Mouse (Mus musculus) limb, embryonic 12.5 days (tissue): ENCODE measurements around the gene Treh. TPM values are rescaled to one million over a fixed set of nuclear protein-coding genes. Genes with fewer than 3 reads are reported as not detected.

Experiments used
- ATAC-seq: fragments of 200-750 bp; cut with Nextera tagmentation; 2 replicates; pipeline ENCODE4 v1.8.0; 2017; ENCODE audit warnings: low read depth, moderate TSS enrichment; ENCODE audit not compliant: insufficient number of reproducible peaks, insufficient read depth, low FRiP score, low TSS enrichment
- H3K27ac ChIP-seq: fragments of 300-500 bp; sonication (generic); 2 replicates; pipeline ENCODE4 v1.5.1; 2016; ENCODE audit warnings: mild to moderate bottlenecking, moderate library complexity
- H3K27me3 ChIP-seq: fragments of 300-500 bp; sonication (generic); 2 replicates; pipeline ENCODE4 v1.6.1; 2016; ENCODE audit warnings: mild to moderate bottlenecking, moderate library complexity
- H3K36me3 ChIP-seq: fragments of 300-500 bp; sonication (generic); 2 replicates; pipeline ENCODE4 v1.6.1; 2016; ENCODE audit warnings: mild to moderate bottlenecking, moderate library complexity
- H3K4me1 ChIP-seq: fragments of 300-500 bp; sonication (generic); replicated peaks from 2 replicates; pipeline ENCODE4 v1.6.1; 2016
- H3K4me2 ChIP-seq: fragments of 300-500 bp; sonication (generic); 2 replicates; pipeline ENCODE4 v1.6.1; 2016; ENCODE audit warnings: mild to moderate bottlenecking, moderate library complexity
- H3K4me3 ChIP-seq: fragments of 300-500 bp; sonication (generic); replicated peaks from 2 replicates; pipeline ENCODE4 v1.5.1; 2016; ENCODE audit warnings: mild to moderate bottlenecking
- H3K9ac ChIP-seq: fragments of 300-500 bp; sonication (generic); replicated peaks from 2 replicates; pipeline ENCODE4 v1.6.1; 2016; ENCODE audit warnings: mild to moderate bottlenecking, moderate library complexity
- H3K9me3 ChIP-seq: fragments of 300-500 bp; sonication (generic); 2 replicates; pipeline ENCODE4 v1.6.1; 2016; ENCODE audit warnings: mild to moderate bottlenecking, moderate library complexity
- WGBS: fragments of 180-500 bp; shearing (Covaris S2); methylation state at CpG from one replicate; pipeline ENCODE4 v1.1.7; 2016; 5-methylcytosine and 5-hydroxymethylcytosine counted together
- polyA plus RNA-seq: library from polyadenylated mRNA; unstranded; fragments of >200 nt; fragmentation: Nextera tagmentation; extraction: Ambion mirVana; gene quantifications from 2 replicates; pipeline ENCODE4 v1.2.1, GENCODE M21; 2016

The Treh gene
- polyA plus RNA-seq, 1 experiment from 2014 or later = not detected

DNA sequence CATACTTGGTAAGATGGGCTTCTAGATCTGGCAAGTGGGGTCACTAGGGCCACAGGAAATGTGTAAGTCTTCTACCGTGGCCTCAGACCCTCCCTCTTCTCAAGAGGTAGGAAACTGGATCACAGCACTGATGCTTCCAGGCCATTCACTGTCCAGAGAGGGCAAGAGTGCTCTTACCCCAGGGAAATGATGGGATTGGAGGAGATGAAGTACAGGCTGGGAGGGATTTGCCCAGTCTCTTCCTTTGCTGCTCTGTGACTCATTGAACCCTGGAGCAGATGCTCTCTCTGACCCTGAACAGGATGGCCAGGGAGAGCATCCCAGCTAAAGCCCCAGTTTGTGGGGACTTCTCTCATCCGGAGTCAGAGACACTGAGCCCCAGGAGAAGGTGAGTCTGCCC, 51.6 kb downstream of the Treh start:
- H3K4me1 ChIP-seq = peaks cover 41% of the 10 kb centered on the region
- no peak overlapping the region for H3K27ac ChIP-seq
- H3K4me2 ChIP-seq = no peak overlapping the region
- no peak overlapping the region for H3K9ac ChIP-seq
- H3K36me3 ChIP-seq = peaks cover 58% of the 10 kb centered on the region
- 65% methylated on average over 2 of the region's 2 CpGs for WGBS
- no peak overlapping the region for H3K4me3 ChIP-seq
- H3K27me3 ChIP-seq = no peaks in the 10 kb centered on the region
- no peaks in the 10 kb centered on the region for H3K9me3 ChIP-seq
- ATAC-seq = no peak

DNA sequence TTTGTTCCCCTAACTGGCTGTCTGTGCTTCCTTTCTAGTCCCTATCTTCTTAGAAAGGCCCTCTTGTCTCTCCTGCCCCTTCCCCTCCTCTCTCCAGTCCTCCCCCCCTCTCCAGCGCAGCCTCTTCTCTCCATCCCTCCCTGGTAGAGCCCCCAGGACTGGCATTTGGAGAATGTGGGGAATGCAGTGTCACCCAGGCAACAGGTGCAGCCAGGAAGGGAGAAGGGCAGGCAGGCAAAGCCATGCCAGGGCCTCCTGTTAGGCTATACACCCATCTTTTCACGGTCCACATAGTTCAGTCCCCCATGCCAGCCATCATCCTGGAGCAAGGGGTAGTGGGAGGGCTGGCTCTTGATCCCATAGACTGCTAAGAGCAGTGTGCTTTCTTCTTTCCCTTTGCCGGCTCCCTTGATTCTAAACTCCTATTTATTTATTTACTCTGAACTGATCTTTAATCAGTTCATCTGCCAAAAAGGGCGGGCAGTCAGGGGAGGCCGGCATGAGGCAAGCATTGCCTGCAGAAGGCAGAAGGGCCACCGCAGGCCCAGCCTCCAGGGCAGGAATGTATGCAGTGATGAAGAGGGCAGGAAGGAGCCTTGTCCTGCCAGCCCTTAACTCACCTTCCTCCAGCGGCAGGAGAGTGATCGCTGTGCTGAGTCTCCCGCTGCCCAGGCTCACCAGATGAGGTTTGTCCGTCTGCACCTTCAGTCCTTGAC, 53.6 kb downstream of the Treh start:
- Histone ChIP-seq H3K4me1 (peaks cover 27% of the 10 kb centered on the region), H3K9ac (no peak overlapping the region), H3K27ac (no peak overlapping the region; the same call in 1 of the 2 replicates), H3K36me3 (peaks cover 58% of the 10 kb centered on the region), H3K4me2 (no peak overlapping the region), H3K4me3 (no peak overlapping the region), H3K27me3 (no peaks in the 10 kb centered on the region), H3K9me3 (no peaks in the 10 kb centered on the region)
- ATAC-seq = no peak
- WGBS = 55% methylated on average over 10 of the region's 10 CpGs

DNA sequence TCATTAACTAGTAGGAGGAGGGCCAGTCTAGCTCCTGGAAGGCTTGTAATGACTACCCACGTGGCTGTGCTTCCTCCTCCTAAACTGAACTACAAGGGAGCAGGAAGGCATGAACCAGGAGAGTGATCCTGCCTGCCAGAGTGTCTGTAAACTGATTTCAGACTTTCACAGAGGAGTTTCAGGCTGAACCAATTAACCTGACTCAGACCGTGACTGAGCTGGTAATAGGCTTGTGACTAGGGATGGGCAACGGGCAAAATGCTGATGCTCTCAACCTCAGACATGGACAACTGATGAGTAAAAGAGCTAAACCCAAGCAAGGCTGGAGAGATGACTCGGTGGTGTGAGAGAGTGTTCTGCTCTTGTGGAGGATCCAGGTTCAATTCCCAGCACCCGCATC, 54.4 kb downstream of the Treh start:
- H3K4me2 ChIP-seq = no peak overlapping the region
- ATAC-seq = no peak
- no peak overlapping the region for H3K9ac ChIP-seq
- 0 out of 2 replicates have a peak, but pooled peaks cover 3% of the 10 kb centered on the region for H3K27me3 ChIP-seq
- 52% methylated on average over 5 of the region's 5 CpGs for WGBS
- peaks cover 23% of the 10 kb centered on the region for H3K4me1 ChIP-seq
- H3K9me3 ChIP-seq = no peaks in the 10 kb centered on the region
- H3K27ac ChIP-seq = no peak overlapping the region
- H3K36me3 ChIP-seq = peaks cover 54% of the 10 kb centered on the region
- no peak overlapping the region for H3K4me3 ChIP-seq

- 73% methylated on average over 5 of the region's 5 CpGs for WGBS
- Histone ChIP-seq H3K9ac (no peak overlapping the region), H3K4me3 (no peak overlapping the region), H3K36me3 (peaks cover 9% of the 10 kb centered on the region; the same call in 1 of the 2 replicates), H3K27ac (no peak overlapping the region), H3K27me3 (peaks cover 22% of the 10 kb centered on the region), H3K4me1 (peaks cover 35% of the 10 kb centered on the region), H3K9me3 (no peaks in the 10 kb centered on the region), H3K4me2 (peak overlapping the region; percentile 98; the same call in 1 of the 2 replicates)
- ATAC-seq = no peak
These were observed 59.1 kb downstream of the Treh start for GRCm38 (mm10) chr9:44732130-44732549.

GRCm38 (mm10) chr9:44732921-44733530, 60.0 kb downstream of the Treh start:
- WGBS = 54% methylated on average over 12 of the region's 12 CpGs
- 0 out of 2 replicates have a peak, but pooled peaks cover under 1% of the 10 kb centered on the region for H3K36me3 ChIP-seq
- H3K4me3 ChIP-seq = peak overlapping the region; percentile 75
- no peak for ATAC-seq
- H3K27ac ChIP-seq = peak overlapping the region; percentile 89
- peaks cover 43% of the 10 kb centered on the region for H3K4me1 ChIP-seq
- H3K27me3 ChIP-seq = peaks cover 22% of the 10 kb centered on the region
- peak overlapping the region; percentile 98 for H3K4me2 ChIP-seq
- H3K9ac ChIP-seq = peak overlapping the region; percentile 83; the same call in 1 of the 2 replicates
- no peaks in the 10 kb centered on the region for H3K9me3 ChIP-seq

DNA sequence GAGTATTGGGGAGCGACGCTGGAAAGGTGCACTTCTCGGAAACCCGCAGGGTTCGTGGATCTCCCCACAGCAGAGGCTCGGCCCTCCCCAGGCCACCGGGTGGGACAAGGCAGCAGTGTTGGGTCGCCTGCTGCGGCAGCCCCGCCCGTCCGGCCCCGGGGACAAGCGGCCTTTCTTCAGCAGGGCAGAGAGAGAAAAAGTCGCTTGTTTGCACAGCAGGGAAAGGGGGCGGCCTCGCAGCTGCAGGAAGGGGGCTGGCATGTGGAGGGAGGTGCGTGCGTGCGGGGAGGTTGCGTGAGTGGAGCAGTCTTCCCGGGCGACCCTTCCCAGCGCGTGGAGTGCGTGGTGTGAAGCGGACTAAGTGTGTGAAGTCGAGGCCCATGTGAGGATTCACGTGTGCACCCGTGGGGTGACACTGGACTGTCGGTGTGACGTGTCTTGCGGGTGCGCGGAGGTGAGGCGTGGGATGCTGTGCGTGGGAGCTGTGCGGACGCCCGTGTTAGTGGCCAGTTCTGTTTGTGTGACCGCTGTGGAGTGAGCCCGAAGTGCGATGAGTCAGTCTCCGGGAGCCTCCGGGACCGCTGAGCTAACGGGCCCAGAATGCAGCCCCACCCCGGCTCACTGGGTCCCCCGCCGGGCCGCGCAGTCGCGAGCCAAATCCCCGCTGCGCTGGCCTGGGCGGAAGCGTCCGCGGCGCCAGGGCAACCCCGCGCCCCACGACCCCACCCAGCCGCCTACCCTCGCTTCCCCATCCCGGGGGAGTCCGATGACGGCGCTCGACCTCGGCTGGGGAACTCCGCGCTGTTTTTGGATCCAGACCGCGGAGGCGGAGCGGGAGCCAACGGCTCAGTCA, 60.9 kb downstream of the Treh start:
- Histone ChIP-seq H3K9me3 (no peaks in the 10 kb centered on the region), H3K27ac (peak overlapping the region; percentile 89), H3K27me3 (peaks cover 22% of the 10 kb centered on the region), H3K4me3 (peak overlapping the region; percentile 75), H3K36me3 (no peaks in the 10 kb centered on the region), H3K9ac (peak overlapping the region; percentile 83), H3K4me1 (peaks cover 43% of the 10 kb centered on the region), H3K4me2 (peak overlapping the region; percentile 98)
- ATAC-seq = 0 out of 2 replicates have a peak, but pooled peaks have one; percentile 6
- under 1% methylated on average over 79 of the region's 79 CpGs for WGBS

- Histone ChIP-seq H3K4me3 (peak within 1 kb of the TSS; percentile 75), H3K9ac (peak within 1 kb of the TSS; percentile 83), H3K27ac (peak within 1 kb of the TSS; percentile 89), H3K36me3 (no peaks in the 10 kb centered on the region), H3K27me3 (peaks cover 22% of the 10 kb centered on the region), H3K9me3 (no peaks in the 10 kb centered on the region), H3K4me2 (peak within 1 kb of the TSS; percentile 98), H3K4me1 (peaks cover 43% of the 10 kb centered on the region)
- WGBS = under 1% methylated on average over 47 of the region's 47 CpGs
- ATAC-seq = peak; percentile 77
These were observed 61.8 kb downstream of the Treh start, which contains the start of gene Phldb1 for GRCm38 (mm10) chr9:44734524-44735494. Gene Phldb1, minus strand, starts transcription at chr9:44735198.

- Histone ChIP-seq H3K4me2 (0 out of 2 replicates have a peak overlapping the region, but pooled peaks have one; percentile 98), H3K4me3 (no peak overlapping the region), H3K36me3 (peaks cover 3% of the 10 kb centered on the region; the same call in 1 of the 2 replicates), H3K27me3 (peaks cover 22% of the 10 kb centered on the region), H3K9ac (no peak overlapping the region), H3K9me3 (no peaks in the 10 kb centered on the region), H3K4me1 (peaks cover 43% of the 10 kb centered on the region), H3K27ac (peak overlapping the region; percentile 89)
- ATAC-seq = no peak
- 76% methylated on average over 6 of the region's 6 CpGs for WGBS
These were observed 62.9 kb downstream of the Treh start for GRCm38 (mm10) chr9:44735886-44736285.
